Comparison of ENCODE assay signal across 11 mouse cellular contexts in genomic region chr16:33562874-33563537, GRCm38 (mm10). TPM values are rescaled to one million over a fixed set of nuclear protein-coding genes. Genes with fewer than 3 reads are reported as not detected.
A peak's percentile ranks its signal among the peaks of the same experiment; 100 is the strongest.
DNase-seq lines count a peak whose midpoint lies in the region; ATAC-seq lines count a peak whose summit lies in the region.
"Had no signal": no experiment of that assay in that cellular context is flagged by ENCODE, and none has a peak within 500 bp of the region (broad histone marks: within the 10 kb centered on the region; RNA-seq: fewer than 3 reads in every experiment).

No protein-coding gene starts in this region.

- 0 out of 2 replicates have a peak, but pooled peaks have one; percentile 15 for ATAC-seq in common myeloid progenitor, adult 5-6 weeks (replicated peaks; ENCODE audit: low read depth, poor library complexity, severe bottlenecking)
- ATAC-seq in embryonic facial prominence, embryonic 15.5 days (ENCODE audit: insufficient number of reproducible peaks, low FRiP score, low TSS enrichment, low read depth), result 0 out of 2 replicates have a peak, but pooled peaks have one; percentile 53
- peak; percentile 80 for ATAC-seq in intestine, embryonic 14.5 days (replicated peaks; ENCODE audit: low FRiP score, low TSS enrichment, low read depth)
- ATAC-seq in lung, embryonic 15.5 days (ENCODE audit: borderline replicate concordance, extremely low read depth, low FRiP score, low TSS enrichment), result no peak
- ATAC-seq in liver, embryonic 11.5 days (replicated peaks; ENCODE audit: low FRiP score), result no peak

- no peaks in the 10 kb centered on the region for H3K9me3 ChIP-seq in embryonic facial prominence, embryonic 15.5 days (replicated peaks)
- H3K9me3 ChIP-seq in intestine, embryonic 14.5 days (ENCODE audit: control insufficient read depth, low read length), result no peaks in the 10 kb centered on the region
- no peaks in the 10 kb centered on the region for H3K9me3 ChIP-seq in lung, embryonic 15.5 days
- H3K9me3 ChIP-seq in liver, embryonic 11.5 days (ENCODE audit: control insufficient read depth, low read length), result no peaks in the 10 kb centered on the region
- H3K9me3 ChIP-seq: neural tube, embryonic 13.5 days had no signal

- peaks cover 24% of the 10 kb centered on the region for H3K4me1 ChIP-seq in embryonic facial prominence, embryonic 15.5 days
- H3K4me1 ChIP-seq in intestine, embryonic 14.5 days (replicated peaks; ENCODE audit: control insufficient read depth, insufficient read depth, low read length), result peaks cover 21% of the 10 kb centered on the region
- H3K4me1 ChIP-seq in lung, embryonic 15.5 days, result peaks cover 18% of the 10 kb centered on the region
- peaks cover 4% of the 10 kb centered on the region; the same call in 1 of the 2 replicates for H3K4me1 ChIP-seq in liver, embryonic 11.5 days (replicated peaks; ENCODE audit: control insufficient read depth, insufficient read depth, low read length)

- H3K4me3 ChIP-seq in embryonic facial prominence, embryonic 15.5 days (replicated peaks), result no peak overlapping the region
- no peak overlapping the region for H3K4me3 ChIP-seq in intestine, embryonic 14.5 days (ENCODE audit: low read depth, low read length)
- no peak overlapping the region for H3K4me3 ChIP-seq in lung, embryonic 15.5 days
- no peak overlapping the region for H3K4me3 ChIP-seq in liver, embryonic 11.5 days (ENCODE audit: low read depth, low read length)
- H3K4me3 ChIP-seq: neural tube, embryonic 13.5 days had no signal

- peak overlapping the region; percentile 66; the same call in 1 of the 2 replicates for H3K27ac ChIP-seq in embryonic facial prominence, embryonic 15.5 days (replicated peaks)
- peak overlapping the region; percentile 86 for H3K27ac ChIP-seq in intestine, embryonic 14.5 days (ENCODE audit: low read depth)
- H3K27ac ChIP-seq in lung, embryonic 15.5 days, result peak overlapping the region; percentile 64
- no peak overlapping the region for H3K27ac ChIP-seq in liver, embryonic 11.5 days (ENCODE audit: low read depth, low read length)
- H3K27ac ChIP-seq: neural tube, embryonic 13.5 days had no signal

- H3K9ac ChIP-seq in embryonic facial prominence, embryonic 15.5 days, result no peak overlapping the region
- no peak overlapping the region for H3K9ac ChIP-seq in intestine, embryonic 14.5 days (ENCODE audit: low read length)
- H3K9ac ChIP-seq in lung, embryonic 15.5 days, result no peak overlapping the region
- no peak overlapping the region for H3K9ac ChIP-seq in liver, embryonic 11.5 days (ENCODE audit: low read depth, low read length)
- H3K9ac ChIP-seq: neural tube, embryonic 13.5 days had no signal

- 47% methylated on average over 12 of the region's 12 CpGs for WGBS in embryonic facial prominence, embryonic 15.5 days
- WGBS in intestine, embryonic 14.5 days, result 40% methylated on average over 12 of the region's 12 CpGs
- 56% methylated on average over 12 of the region's 12 CpGs for WGBS in lung, embryonic 15.5 days
- 53% methylated on average over 12 of the region's 12 CpGs for WGBS in liver, embryonic 11.5 days

- no peaks in the 10 kb centered on the region for H3K36me3 ChIP-seq in embryonic facial prominence, embryonic 15.5 days
- no peaks in the 10 kb centered on the region for H3K36me3 ChIP-seq in intestine, embryonic 14.5 days (ENCODE audit: control insufficient read depth, insufficient read depth, low read length)
- H3K36me3 ChIP-seq in lung, embryonic 15.5 days, result no peaks in the 10 kb centered on the region
- H3K36me3 ChIP-seq in liver, embryonic 11.5 days (ENCODE audit: control insufficient read depth, insufficient read depth, low read length), result no peaks in the 10 kb centered on the region
- H3K36me3 ChIP-seq: neural tube, embryonic 13.5 days had no signal

- H3K27me3 ChIP-seq in embryonic facial prominence, embryonic 15.5 days, result no peaks in the 10 kb centered on the region
- H3K27me3 ChIP-seq in intestine, embryonic 14.5 days (replicated peaks; ENCODE audit: control insufficient read depth, insufficient read depth, low read length), result no peaks in the 10 kb centered on the region
- no peaks in the 10 kb centered on the region for H3K27me3 ChIP-seq in lung, embryonic 15.5 days
- no peaks in the 10 kb centered on the region for H3K27me3 ChIP-seq in liver, embryonic 11.5 days (replicated peaks; ENCODE audit: control insufficient read depth, insufficient read depth, low read length)
- H3K27me3 ChIP-seq: neural tube, embryonic 13.5 days had no signal

- H3K4me2 ChIP-seq in embryonic facial prominence, embryonic 15.5 days (replicated peaks), result no peak overlapping the region
- H3K4me2 ChIP-seq in intestine, embryonic 14.5 days (ENCODE audit: low read length), result peak overlapping the region; percentile 23
- no peak overlapping the region for H3K4me2 ChIP-seq in lung, embryonic 15.5 days
- H3K4me2 ChIP-seq in liver, embryonic 11.5 days, result no peak overlapping the region
- H3K4me2 ChIP-seq: neural tube, embryonic 13.5 days had no signal

- DNase-seq in intestine, embryonic 14.5 days (ENCODE audit: low spot score), result no peak
- no peak for DNase-seq in ovary, postnatal 10 days (ENCODE audit: low spot score)
- DNase-seq in T-cell, adult 2 months (ENCODE audit: low spot score), result no peak
- DNase-seq in thymus, postnatal 25 days, result no peak
- DNase-seq in liver, embryonic 11.5 days (ENCODE audit: low spot score), result no peak
- DNase-seq: cerebellum, adult 9-10 months; gastrocnemius, postnatal 14 days had no signal

RNA-seq across cellular contexts. Expression of gene Slc12a8, which starts 45.9 kb away (rescaled TPM):
- not detected in 2 replicates for total RNA-seq in common myeloid progenitor, adult 5-6 weeks (2017)
- 0.79 and 0.91 TPM in 2 replicates for polyA plus RNA-seq in embryonic facial prominence, embryonic 15.5 days (2015; fragmentation: Nextera tagmentation; extraction: Ambion mirVana)
- polyA plus RNA-seq in intestine, embryonic 14.5 days (2014; fragmentation: Nextera tagmentation; extraction: Ambion mirVana), result 1.8 and 5.0 TPM in 2 replicates
- polyA plus RNA-seq in lung, embryonic 15.5 days (2015; fragmentation: Nextera tagmentation; extraction: Ambion mirVana), result 0.40 and 0.64 TPM in 2 replicates
- 0.16 and 0.25 TPM in 2 replicates for polyA plus RNA-seq in liver, embryonic 11.5 days (2014; fragmentation: Nextera tagmentation; extraction: Ambion mirVana)

Comparison
In these comparisons a context has a peak if more than half of its experiments do, and no peak if none do; other contexts are left out.
1. ATAC-seq: peak in common myeloid progenitor, adult 5-6 weeks (single experiment), embryonic facial prominence, embryonic 15.5 days (single experiment) and intestine, embryonic 14.5 days (single experiment); none in lung, embryonic 15.5 days (single experiment) and liver, embryonic 11.5 days (single experiment).